Mouse (Mus musculus): ENCODE data around the gene Mnd1. TPM values are rescaled to one million over a fixed set of nuclear protein-coding genes. Genes with fewer than 3 reads are reported as not detected.

Gene Mnd1
- 10.3 and 13.6 TPM in 2 replicates for polyA plus RNA-seq (2015; fragmentation: Nextera tagmentation; extraction: Ambion mirVana)

DNA sequence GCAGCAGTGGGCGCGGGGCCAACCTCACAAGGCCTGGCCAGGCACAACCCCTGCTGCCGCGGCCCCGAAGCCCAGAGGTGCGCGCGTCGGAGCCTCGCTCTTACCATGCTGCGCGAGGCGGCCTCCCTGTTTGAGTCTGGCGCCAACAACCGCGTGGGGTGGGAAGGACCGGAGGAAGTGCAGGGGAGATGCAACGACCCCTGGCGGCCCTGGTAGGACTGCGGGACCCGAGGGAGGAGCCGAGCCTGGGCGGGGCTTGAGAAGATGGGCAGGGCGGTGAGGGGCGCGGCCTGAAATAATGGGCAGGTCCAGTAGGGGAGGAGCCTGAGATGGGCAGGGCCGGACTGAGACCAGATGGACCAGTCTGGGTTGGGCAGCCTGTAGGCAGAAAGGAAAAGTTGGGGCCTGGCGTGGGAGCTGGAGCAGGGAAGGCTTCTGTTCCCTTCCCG, at the start of gene Mnd1:
TSS of gene Mnd1 (minus strand) at position 229 of the 449 bp plus-strand sequence.

DNA sequence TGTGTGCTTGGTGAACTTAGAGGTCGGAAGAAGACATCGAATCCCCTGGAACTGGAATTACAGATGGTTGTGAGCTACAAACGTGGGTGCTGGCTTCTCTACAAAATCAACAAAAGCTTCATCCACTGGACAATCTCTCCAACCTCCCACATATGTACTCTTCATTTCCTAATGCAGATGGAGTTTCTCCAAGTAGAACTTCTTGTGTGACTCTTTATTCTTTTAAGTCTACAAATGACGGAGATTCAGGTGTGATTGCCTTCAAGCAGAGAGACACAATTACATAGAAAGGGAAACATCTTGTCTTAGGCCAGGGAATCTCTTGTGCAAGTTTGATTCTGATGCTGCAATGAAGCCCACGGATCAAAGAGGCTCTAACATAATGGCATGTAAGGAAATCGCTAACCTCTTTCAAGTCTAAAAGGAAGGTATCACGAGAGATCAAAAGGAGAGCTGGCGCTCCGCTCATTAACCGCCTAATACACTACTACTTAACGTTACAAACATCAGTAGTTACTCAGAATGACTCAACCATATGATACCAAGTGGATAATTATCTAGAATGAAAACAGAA, 18.1 kb upstream of the Mnd1 start, which contains the start of gene Gm6525:
TSS of gene Gm6525 (plus strand) at position 524 of the 574 bp plus-strand sequence.

DNA sequence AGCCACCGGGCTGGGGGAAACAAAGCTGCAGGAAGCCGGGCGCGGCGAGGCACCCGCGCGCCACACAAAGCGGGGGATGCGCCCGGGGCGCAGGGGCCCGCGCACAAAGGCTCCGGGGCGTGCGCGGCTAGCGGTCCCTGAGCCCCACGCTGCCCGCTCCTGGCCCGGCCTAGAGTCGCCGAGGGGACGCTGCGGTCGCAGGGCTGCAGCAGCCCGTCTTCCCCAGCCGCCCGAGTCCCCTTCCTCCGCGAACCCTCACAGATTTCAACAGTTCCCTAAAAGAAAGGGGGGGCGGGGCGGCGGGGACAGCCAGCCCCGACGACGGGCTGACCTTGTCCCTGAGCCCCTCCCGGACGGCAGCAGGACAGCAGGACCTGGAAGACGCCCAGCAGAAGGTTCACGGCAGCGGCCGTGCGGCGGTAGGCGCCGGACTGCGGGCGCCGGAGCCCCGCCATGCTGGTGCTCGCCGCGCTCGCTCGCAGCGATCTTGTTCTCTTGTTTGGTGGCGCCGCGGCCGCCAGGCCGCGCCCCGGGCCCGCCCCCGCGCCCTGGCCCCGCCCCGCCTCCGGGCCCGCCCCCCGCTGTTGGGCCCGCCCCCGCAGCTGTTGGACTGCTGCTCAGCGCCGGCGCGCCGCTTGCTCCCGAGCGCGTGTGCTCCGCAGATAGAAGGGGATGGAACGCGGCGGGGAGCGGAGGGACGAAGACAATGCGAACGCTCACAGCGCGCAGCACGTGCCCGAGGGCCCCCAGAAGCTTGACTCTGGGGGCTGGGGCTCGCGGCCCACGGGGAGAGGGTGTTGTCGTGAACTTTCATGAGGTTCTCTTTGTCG, 115.7 kb downstream of the Mnd1 start, which contains the start of gene Tmem131l:
TSS of gene Tmem131l (minus strand) at position 530 of the 830 bp plus-strand sequence.

Other genes starting within 250 kb of the Mnd1 start
- 23.0 and 27.3 TPM in 2 replicates for gene Tmem131l, start 115.6 kb downstream of the Mnd1 start, polyA plus RNA-seq (2015; fragmentation: Nextera tagmentation; extraction: Ambion mirVana)
- gene Gm6525, start 18.3 kb upstream of the Mnd1 start, polyA plus RNA-seq (2015; fragmentation: Nextera tagmentation; extraction: Ambion mirVana), result 0.12 and 0.23 TPM in 2 replicates
- 3.1 and 3.6 TPM in 2 replicates for gene Trim2, start 151.1 kb upstream of the Mnd1 start, polyA plus RNA-seq (2015; fragmentation: Nextera tagmentation; extraction: Ambion mirVana)

Measured in skeletal muscle tissue, postnatal 0 days (tissue).